Mouse (Mus musculus): ENCODE results near the gene Hmgcl. TPM values are rescaled to one million over a fixed set of nuclear protein-coding genes. Genes with fewer than 3 reads are reported as not detected.
"Not testable (repeated sequence)": the region's sequence is repeated elsewhere in the genome, so short reads cannot be mapped to it uniquely, and the experiment has no call there.

Hmgcl gene
- total RNA-seq, 2 experiments from 2014 or later = 52.2 to 59.8 TPM

DNA sequence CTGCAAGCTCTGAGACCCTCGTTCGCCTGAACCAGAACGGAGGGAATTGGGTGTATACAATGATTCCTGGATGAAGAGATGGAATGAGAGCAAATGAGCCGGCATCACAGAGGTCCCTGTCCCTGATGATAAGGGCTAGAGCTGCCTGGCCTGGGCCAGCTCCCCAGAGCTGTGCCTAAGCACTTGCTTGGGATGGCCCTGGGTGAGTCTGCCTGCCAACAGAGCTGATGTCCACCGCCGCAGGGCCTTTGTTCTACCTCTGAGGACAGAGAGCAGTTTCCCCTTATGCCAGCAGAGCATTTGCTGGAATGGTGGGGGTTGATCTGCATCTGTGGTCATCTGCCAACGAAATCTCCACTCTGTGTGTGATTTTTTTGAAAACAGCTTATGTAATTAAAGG, 15.9 kb downstream of the Hmgcl start:
- DNase-seq = no peak

DNA sequence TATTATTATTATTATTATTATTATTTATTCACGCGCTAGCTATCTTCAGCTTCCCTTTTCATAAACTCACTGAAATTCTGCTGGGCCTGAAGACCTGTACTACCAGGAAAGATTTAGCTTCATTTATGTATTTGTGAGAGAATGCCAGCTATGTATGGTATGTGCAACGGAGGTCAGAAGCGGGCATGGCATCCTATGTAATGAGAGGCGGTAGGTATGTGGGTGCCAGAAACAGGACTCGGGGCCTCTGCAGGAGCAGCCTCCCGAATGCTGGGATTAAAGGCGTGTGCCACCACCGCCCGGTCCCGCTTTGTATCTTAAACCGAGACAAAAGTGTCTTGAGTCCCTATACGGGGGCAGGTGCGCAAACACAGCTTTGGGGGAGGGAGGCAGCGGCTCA, 16.7 kb downstream of the Hmgcl start:
- no peak for DNase-seq

DNA sequence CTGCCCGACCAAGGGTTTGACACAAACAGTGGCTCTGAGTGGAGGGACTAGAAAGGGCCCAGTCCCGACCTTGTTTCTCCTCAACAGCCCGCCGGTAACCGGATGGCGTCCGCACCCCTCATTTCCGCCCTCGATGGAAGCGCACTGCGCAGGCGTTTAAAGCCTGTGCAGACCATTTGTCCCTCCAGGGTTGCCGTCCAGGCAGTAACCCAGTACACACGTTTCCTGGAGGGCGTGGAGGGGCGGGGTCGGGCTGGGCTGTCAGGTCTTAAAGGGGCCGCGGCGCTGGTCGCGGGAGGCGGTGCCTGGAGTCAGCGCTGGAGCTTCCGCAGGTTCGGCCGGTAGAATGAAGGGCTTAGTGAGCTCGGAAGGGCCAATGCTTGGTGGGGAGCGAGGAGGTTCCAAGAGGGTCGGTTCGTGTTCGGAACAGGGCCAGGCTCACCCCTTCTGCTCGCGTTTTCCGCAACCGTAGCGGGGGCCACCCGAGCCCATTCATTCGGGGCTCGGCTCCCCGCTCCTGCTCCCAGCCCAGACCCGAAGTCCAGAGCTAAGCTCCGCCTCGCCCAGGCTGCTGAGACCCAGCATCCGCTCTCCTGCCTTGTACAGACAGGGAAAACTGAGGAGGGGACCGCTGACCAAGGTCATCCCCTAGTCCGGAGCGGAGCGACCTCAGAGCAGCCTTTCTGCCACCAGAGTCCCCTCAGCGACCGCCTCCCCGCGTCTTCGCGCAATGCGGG, 17.4 kb downstream of the Hmgcl start, which contains the start of gene Gale:
Gale (plus strand) TSS at position 271 of the 737 bp plus-strand sequence.
- DNase-seq = peak; percentile 94

DNA sequence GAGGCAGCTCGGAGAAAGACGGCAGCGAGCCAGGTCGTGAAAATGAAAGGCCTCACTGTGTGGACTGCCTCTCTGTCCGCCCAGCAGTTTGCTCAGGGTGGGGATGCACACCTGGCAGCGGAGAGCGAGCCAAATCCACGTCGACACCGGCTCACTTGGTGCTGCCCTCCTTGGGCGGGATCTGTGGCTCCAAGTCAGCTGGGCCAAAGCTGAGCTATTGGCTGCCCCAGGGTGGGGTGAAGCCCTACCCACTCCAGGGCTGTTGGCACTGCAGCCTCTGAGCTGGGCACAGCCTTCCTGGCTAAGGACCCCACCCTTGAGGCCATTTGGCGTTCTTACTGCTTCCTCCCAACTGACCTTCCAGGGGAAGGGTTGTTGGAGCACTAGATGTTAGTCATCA, 18.2 kb downstream of the Hmgcl start:
- DNase-seq = peak; percentile 61

DNA sequence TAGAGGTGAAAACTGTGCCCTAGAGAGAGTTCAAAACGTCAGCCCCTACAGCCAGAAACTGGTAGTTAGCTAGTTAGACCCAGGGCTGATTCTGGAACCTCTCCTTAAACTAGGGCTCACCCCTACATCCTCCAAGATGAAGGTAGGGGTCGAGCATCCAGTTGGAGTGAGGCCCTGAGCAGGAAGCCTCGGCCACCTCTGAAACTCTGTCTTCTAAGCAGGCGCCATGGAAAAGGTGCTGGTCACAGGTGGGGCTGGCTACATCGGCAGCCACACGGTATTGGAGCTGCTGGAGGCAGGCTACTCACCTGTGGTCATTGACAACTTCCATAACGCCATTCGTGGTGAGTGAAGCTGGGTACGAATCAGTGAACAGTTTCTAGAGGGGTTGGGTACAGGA, 18.9 kb downstream of the Hmgcl start:
- no peak for DNase-seq

DNA sequence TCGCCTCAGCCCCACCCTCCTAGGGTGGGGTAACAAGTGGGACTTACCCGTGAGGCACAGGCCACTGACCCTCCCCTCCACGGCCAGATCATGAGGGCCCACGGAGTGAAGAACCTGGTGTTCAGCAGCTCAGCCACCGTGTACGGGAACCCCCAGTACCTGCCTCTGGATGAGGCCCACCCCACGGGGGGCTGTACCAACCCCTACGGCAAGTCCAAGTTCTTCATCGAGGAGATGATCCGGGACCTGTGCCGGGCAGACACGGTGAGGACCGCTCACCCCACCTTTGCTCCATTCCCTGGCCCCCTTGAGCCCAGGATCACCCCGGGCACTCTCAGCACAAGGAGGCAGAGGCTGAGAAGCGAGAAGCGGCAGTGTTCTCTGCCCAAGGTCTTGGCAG, 20.0 kb downstream of the Hmgcl start:
- DNase-seq = no peak

DNA sequence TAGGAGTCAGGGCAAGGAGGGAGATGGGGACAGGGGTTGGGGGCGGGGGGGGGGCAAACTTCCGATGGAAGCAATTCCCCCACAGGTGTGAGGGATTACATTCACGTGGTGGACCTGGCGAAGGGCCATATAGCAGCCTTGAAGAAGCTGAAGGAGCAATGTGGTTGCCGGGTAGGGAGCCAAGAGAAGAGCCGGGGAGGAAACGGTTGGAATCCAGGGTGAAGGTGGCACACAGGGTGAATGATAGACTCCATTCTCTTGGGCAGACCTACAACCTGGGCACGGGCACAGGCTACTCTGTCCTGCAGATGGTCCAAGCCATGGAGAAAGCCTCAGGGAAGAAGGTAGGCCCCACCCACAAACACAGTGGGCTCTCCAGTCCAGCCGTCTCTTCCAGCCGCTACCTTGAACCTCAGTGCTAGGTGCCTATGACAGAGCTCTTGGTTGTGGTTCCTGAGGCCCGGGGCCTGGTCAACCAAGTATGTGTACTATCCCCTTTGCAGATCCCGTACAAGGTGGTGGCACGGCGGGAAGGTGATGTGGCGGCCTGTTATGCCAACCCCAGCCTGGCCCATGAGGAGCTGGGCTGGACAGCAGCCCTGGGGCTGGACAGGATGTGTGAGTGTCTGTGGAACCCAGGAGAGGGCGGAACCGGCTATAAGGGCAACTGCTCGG, 21.0 kb downstream of the Hmgcl start:
- no peak for DNase-seq

DNA sequence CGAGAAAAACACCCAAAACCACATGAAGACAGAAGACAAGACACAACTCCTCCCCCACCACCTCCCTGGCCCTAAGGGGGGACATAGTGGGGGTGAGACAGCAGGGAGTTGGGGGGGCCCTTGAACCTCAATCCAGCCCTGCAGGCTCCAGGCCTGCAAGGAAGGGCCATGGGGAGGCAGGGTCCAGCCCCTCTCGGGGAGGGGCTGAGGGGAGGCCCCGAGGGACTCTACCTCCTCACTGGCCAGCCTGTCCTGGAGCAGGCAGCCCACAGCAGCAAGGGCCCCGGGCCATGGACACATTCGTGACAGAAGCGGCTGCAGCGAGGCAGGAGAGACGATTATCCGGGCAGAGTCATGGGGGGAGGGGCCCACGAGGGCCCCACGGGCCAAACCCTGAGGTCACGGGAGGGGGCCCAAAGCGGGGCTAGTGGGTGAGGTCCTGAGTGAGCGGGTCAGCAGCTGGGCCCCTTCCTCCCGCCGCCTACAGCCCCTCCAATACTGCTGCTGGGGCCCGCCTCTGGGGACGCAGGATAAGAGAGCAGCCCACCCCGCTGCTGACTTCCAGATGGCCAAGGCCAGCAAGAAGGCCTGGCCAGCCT, 22.1 kb downstream of the Hmgcl start:
- DNase-seq = peak; percentile 29

DNA sequence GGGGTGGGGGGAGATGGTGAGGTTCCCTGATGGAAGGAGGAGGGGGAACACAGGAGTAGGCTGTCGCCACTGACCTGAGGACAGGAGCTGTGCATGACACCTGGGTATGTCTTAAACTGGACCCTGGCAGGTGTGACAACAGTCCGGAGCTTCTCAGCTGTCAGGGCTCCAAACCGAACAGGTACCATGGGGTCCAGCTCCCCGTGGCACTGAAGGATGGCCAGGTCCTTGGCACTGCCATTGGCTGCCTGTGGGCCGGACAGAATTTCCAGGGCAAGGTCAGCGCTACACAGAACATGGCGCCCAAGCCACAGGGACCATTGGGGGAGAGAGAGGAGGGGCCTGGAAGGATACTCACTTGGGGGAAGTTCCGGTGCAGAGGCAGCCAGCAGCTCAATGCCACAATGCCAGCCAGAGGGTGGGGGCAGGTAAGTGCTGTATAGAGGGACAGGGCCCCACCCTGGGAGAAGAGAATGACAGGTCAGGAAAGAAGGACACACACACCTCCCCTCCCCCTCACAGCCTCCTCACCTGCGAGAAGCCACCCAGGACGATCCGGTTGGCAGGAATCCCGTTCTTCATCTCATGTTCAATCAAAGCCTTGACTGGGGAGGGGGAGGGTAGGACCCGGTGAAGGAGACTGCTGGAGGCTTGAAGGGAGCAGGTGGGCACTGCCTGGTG, 23.0 kb downstream of the Hmgcl start:
- DNase-seq = no peak

DNA sequence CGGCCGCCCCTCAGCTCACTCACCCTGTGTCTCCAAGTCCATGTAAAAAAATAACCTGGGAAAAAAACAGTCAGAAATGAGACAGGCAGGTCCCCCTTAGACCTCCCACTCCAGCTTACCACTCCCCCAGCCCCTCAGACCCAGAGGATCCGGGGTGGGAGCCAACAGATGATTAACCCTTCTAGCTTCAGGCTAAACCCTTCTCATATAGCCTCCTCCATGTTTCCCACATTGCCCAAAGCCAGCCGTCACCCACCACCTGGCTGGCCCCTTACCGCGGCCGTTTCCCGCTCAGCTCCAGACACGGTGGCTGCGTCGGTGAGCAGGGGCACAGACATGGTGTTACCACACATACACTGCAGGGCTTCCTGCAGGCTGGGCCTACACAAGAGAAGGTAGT, 24.3 kb downstream of the Hmgcl start:
- DNase-seq = no peak

DNA sequence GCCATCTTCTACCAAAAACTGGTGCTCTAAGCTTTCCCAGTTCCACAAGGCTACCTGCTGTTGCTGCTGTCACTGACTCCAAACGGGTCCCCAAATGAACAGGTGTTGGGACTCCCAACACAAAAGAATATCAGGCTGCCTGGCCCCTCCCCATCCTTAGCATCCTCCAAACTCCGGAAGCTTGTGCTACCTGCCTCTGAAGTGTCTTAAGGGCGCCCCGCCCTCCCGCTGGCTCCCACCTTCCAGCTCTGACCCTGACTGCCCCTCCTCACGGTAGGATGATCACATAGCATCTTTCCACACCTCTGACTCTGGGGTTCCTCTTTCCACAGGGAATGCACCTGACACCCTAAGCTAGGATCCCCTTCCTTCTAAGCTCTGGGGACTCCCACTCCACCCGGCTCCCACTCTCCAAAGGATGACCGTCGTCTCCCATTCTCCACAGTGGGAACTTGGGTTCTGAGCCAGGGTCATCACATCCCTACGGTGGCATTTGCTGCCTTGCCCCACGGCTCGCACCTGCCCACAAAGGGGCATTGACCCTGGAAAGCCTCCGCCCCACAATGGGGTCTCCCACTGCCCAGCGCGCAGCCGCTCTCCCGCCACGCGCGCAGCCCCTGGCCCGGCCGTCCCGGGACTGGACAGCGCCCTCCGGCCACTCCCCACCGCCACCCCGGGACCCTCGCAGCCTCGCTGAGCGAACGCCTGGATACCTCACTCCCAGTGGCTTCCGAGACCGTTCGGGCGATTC, 25.7 kb downstream of the Hmgcl start:
- DNase-seq = no peak

DNA sequence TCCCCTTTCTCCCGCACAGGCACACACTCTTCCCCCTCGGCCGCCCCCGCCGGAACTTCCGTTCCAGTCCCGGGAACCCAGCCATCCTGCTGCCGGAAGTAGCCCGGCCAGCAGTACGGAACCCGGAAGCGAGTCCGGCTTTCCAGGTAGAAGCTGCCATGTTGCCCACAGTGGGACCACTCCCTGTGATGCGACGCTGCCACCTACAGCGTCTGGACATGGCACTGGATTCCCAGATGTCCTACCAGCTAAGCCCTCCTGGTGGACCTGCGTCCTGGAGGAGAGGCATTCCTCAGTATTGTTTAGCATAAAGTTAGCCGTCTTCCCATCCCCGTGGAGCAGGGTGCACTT, 26.3 kb downstream of the Hmgcl start, which contains the start of gene Lypla2:
Lypla2 (minus strand) TSS at position 71 of the 351 bp plus-strand sequence.
- peak; percentile 92 for DNase-seq

DNA sequence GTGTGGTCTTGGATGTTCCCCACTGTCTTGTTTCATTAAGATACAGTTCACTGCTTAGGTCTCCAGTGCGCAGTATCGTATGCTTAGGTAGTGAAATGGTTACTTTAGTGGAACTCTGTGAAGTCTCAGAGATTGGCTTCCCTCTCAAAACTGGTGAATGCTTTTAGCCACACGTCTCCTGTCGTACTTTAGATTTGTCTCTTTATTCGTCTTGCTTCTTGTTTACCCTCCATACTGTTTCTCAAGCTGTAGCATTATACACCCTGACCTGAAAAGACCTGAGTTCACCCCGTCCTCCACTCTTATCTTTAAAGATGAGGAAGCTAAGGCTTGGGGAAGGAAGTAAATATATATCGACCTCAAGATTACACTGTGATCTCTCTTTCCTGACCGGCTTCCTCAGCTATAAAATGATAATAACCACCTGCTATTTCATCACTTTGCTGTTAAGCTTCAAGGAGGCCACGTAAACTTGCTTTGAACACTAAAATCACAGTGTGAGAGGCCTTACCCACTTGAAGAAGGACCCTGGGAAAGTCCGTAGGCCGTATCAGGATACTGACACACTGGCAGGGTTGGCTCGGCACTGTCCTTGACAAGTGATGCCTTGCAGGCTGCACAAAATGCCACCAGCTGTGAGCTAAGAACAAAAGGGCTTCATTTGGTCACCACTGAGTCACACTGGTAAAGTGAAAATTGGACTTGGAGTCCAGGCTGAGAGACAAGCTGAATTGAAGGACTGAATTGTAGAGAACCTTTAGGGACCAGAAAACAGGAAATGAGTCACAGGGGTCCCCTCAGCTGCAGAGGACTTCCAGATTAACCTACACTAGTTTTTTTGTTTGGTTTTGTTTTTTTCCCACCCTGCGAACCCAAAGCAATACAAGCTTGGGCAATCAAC, 26.9 kb downstream of the Hmgcl start:
- no peak for DNase-seq

DNA sequence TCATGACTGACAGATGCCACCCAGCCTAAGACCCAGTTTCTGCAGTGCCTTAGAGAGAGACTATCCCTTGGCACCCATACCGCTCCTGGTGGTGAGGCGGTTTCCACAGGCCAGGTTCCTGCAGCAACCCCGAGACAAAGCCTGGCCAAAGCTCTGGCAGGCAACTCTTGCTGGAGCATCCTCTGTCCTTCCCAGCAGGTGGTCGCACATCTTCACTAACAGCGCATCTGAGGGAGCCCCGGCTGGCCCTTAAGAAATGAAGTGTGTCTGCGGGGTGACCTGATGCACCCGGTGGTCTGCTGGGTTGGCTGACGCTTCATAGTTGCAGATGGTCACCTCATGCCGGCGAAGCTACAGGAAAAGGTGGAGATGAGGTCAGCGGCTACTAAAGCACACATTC, 29.9 kb downstream of the Hmgcl start:
- DNase-seq = no peak

DNA sequence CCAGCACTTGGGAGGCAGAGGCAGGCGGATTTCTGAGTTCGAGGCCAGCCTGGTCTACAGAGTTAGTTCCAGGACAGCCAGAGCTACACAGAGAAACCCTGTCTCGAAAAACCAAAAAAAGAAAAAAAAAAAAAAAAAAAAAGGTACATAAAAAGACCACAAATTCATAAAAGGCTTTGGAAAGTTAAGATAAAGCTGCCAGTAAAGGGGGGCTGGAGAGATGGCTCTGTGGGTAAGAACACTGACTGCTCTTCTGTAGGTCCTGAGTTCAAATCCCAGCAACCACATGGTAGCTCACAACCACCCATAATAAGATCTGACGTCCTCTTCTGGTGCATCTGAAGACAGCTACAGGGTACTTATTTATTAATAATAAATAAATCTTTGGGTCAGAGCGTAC, 34.0 kb downstream of the Hmgcl start:
- not testable (repeated sequence) for DNase-seq

DNA sequence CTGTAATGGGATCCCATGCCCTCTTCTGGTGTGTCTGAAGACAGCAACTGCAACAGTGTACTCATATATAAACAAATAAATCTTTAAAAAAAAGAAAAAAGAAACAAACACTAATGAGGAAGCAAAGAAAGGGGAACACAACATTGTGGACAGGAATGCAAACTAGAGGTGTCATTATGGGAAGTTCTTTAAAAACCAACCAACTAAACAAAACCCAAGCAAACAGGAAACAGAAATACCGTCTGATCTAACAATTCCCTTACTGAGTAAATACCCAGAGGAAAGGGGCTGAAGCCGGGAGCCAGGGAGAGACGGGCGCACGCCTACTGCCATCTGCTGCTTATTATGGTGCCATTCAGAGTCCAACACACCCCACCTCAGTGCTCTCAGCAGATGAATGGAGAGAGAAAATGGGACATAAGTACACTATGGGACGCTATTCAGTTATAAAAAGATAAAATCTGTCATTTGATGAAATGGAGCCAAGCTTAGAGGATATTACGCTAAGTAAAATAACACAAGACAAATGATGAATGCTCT, 35.3 kb downstream of the Hmgcl start:
- DNase-seq = no peak

DNA sequence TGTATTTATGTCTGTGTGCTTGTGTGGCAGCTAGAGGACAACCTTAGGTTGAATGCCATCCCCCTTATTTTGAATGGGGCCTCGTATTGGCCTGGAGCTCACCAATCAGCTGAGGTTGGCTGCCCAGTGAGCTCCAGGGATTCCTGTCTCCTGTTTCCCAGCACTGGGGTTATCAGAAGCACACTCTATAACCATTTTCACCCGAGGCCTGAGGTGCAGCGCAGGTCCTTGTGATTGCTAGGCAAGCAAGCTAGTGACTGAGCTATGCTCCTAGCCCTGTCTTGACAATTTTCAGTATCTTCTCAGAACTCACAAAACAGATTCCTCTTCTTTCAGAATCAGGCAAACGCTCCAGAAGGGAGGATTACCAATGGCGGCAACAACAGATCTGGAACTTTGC, 38.3 kb downstream of the Hmgcl start:
- DNase-seq = no peak

DNA sequence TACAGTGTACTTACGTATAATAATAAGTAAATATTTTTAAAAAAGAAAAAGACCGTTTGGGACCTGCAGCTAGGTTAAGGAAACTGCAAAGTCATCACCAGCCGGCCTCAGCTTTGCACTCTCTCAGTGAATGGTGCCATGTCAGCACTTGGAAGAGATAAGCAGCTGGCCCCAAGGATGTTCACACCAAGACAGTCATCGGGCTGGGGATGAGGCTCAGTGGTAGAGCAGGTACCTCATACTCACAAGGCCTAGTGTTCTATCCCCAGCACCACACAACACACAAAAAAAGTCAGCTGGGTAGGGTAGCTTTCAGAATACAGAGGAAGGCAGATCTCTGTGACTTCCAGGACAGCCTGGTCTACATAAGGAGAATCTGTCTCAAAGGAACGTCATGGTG, 38.9 kb downstream of the Hmgcl start:
- no peak for DNase-seq

DNA sequence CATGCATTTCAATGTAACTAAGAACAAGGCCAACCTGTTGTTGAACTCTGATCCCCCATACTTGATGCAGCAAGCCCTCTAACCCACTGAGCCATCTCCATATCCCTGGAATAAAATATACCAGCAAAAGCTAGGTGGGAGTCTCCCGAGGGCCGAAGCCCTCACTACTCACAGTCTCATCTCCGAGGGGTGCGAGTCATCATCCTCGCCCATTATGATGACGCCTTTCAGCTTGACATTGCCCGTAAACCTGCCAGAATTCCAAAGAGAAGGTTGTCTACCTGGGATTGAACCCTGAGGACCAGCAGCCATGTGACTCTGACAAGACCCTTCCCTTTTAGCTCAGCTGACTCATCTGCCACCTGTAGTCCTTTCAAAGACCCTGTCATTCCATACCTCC, 39.5 kb downstream of the Hmgcl start:
- DNase-seq = no peak

DNA sequence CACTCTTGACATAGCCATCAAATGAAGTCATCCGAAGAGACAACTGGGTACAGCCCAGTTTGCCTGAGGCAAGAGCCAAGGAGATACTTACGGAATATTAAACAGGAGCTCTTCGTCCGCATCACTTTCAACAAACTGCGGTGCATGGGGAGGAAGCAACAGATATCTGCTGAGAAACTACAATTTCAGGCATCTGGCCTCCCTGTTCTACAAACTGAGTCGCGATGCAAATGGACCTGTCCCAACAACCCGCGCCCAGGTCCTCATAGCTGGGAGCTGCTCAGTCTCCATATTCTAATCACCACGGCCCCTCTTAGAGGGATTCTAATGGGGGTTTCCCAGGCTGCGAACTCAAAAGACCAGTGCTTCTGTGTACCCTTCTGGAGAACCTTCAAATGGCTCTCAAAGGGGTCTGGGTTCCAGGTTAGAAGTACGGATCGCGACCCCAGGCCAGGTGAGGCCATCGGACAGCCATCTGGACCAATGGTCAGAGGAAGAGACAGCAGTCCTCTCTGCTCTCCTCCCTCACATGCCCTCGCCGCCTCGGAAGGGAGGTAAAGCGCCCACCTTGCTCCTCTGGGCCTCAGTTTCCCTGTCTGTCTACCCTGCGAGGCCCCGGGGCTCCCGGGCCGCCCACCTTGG, 40.2 kb downstream of the Hmgcl start:
- DNase-seq = no peak
